Mouse (Mus musculus): ENCODE data around the gene Cerkl. TPM values are rescaled to one million over a fixed set of nuclear protein-coding genes. Genes with fewer than 3 reads are reported as not detected.

Gene Cerkl
- polyA plus RNA-seq, 1 experiment from 2014 or later, result 2.0 TPM

DNA sequence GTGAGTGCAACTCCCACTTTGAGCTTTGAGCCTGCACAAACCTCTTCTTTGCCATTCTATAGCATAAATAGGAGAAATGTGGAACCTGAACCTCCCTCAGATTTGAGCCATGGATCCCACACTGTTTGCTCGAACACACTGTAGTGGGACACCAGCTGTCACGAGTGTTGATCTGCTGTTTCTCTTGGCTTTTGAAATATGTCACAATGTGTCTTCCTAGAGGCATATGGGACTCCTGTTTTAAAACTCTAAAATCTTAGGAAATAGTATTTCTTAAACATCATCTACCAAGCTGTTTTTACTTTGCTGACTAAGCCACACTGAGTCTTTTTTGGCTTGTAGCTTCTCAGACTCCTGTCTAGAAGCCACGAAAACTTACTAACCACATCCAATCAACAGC lies 98.8 kb downstream of the Cerkl start:
- ATAC-seq (peak; percentile 48; the same call in 1 of the 2 replicates), DNase-seq (ENCODE audit: low spot score) (peak; percentile 40)
- Histone ChIP-seq H3K27ac (ENCODE audit: low read depth, low read length) (no peak overlapping the region), H3K4me2 (ENCODE audit: low read length) (no peak overlapping the region), H3K9ac (ENCODE audit: low read length) (no peak overlapping the region), H3K27me3 (replicated peaks; ENCODE audit: control insufficient read depth, insufficient read depth, low read length) (no peaks in the 10 kb centered on the region), H3K9me3 (replicated peaks; ENCODE audit: control insufficient read depth, low read length) (no peaks in the 10 kb centered on the region), H3K36me3 (ENCODE audit: control insufficient read depth, insufficient read depth, low read length) (no peaks in the 10 kb centered on the region), H3K4me1 (ENCODE audit: control insufficient read depth, insufficient read depth, low read length) (no peaks in the 10 kb centered on the region), H3K4me3 (ENCODE audit: low read depth, low read length) (no peak overlapping the region)
- 79% methylated on average over 3 of the region's 3 CpGs for WGBS

DNA sequence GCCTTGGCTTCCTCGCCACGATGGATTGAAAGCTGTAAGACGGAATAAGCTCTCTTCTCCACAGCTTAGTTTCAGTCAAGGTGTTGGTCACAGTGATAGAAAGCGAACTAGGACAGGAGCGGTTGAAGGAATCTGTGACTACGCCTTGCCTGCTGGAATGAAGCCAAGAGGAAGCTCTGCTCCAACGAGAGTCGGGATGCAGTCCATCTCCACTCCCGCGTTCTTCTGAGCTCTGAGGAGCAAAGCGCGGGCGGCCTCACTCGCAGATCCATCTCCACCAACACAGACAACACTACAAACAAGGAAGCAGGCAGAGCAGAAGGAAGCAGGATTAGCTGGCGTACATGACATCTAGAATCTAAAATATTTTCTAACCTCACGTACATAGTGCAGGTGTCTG lies 101.8 kb downstream of the Cerkl start:
- H3K4me1 ChIP-seq (ENCODE audit: control insufficient read depth, insufficient read depth, low read length), result peaks cover 10% of the 10 kb centered on the region
- H3K27ac ChIP-seq (ENCODE audit: low read depth, low read length), result no peak overlapping the region
- WGBS, result 93% methylated on average over 16 of the region's 16 CpGs
- H3K9ac ChIP-seq (ENCODE audit: low read length), result no peak overlapping the region
- no peak overlapping the region for H3K4me3 ChIP-seq (ENCODE audit: low read depth, low read length)
- no peak overlapping the region for H3K4me2 ChIP-seq (ENCODE audit: low read length)
- H3K36me3 ChIP-seq (ENCODE audit: control insufficient read depth, insufficient read depth, low read length), result no peaks in the 10 kb centered on the region
- DNase-seq (ENCODE audit: low spot score), result no peak
- H3K27me3 ChIP-seq (replicated peaks; ENCODE audit: control insufficient read depth, insufficient read depth, low read length), result no peaks in the 10 kb centered on the region
- H3K9me3 ChIP-seq (replicated peaks; ENCODE audit: control insufficient read depth, low read length), result no peaks in the 10 kb centered on the region
- ATAC-seq, result no peak

DNA sequence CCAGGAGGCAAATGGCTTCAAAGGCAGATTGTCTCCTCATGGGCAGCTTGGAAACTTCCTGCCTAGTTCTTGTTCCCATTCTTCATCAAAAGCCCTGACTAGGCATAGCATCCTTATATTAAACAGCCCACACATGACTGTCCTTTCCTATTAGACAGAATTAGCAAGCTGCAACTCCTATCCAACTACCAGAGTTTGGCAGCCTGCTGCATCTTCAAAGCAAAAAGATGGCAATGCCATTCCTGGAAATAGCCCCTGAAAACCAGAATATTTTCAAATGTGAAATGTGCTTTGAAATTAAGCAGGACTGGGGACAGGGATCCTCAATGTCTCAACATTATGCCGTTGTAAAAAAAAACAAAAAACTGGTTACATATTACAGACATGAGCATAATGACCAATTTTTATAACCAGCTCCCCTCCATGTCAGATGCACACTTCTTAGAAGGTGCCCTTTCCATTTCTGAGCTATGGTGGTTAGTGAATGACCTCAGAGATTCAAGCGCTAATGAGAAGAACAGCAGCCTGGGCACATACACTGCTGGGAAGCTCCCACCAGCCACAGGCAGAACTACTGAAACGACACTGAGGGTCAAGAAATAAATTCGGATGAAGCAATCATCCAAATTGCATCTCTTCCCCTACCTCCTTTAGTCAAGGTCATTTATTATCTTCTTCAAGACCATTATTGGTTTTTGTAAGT lies 104.3 kb downstream of the Cerkl start:
- Histone ChIP-seq H3K9me3 (replicated peaks; ENCODE audit: control insufficient read depth, low read length) (no peaks in the 10 kb centered on the region), H3K36me3 (ENCODE audit: control insufficient read depth, insufficient read depth, low read length) (no peaks in the 10 kb centered on the region), H3K4me3 (ENCODE audit: low read depth, low read length) (no peak overlapping the region), H3K27ac (ENCODE audit: low read depth, low read length) (peak overlapping the region; percentile 36; the same call in 1 of the 2 replicates), H3K27me3 (replicated peaks; ENCODE audit: control insufficient read depth, insufficient read depth, low read length) (no peaks in the 10 kb centered on the region), H3K4me1 (ENCODE audit: control insufficient read depth, insufficient read depth, low read length) (peaks cover 10% of the 10 kb centered on the region), H3K4me2 (ENCODE audit: low read length) (no peak overlapping the region), H3K9ac (ENCODE audit: low read length) (no peak overlapping the region)
- ATAC-seq (peak; percentile 44), DNase-seq (ENCODE audit: low spot score) (no peak)
- WGBS, result 69% methylated on average over 4 of the region's 4 CpGs

DNA sequence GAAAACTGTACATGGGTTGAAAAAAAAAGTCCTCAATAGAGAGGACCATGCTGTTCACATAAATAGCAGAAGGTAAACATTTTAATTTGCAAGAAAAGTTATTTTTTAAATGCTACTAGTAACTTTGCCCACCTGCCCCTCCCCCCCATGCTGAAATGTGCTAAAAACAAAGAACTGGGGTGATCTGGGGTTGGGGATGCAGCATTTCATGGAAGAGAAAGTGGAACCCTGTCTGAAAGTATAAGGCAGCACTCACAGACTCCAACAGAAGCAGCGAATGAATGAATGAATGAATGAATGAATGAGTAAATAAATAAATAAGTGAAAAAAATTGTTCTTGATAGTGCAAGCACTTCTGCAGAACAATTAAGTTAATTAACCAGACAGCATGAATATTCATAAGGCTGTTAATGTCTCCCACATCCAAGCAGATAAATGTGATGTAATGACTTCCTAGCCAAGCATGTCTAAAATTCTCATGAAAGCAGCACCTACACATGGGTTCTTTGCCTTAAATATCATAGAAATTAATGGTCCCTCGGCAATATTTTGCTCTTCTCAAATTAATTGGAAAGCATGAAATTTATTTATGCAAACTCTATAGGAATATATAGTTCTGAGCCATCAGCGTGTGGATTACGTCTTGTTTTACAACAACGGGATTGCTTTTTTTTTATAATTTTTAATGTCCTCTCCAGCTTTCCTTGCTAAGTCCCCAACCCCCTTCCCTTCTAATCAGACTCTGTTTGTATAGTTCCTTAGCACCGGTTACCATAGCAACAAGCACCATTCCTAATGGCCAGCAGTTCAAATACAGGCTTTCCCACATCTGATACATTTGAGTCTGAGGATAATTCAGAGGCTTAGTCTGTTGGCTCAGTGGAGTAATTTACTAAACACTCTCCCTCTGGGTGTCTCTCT lies 105.1 kb downstream of the Cerkl start:
- ATAC-seq (peak; percentile 88), DNase-seq (ENCODE audit: low spot score) (peak; percentile 85)
- Histone ChIP-seq H3K9ac (ENCODE audit: low read length) (no peak overlapping the region), H3K9me3 (replicated peaks; ENCODE audit: control insufficient read depth, low read length) (no peaks in the 10 kb centered on the region), H3K4me3 (ENCODE audit: low read depth, low read length) (no peak overlapping the region), H3K36me3 (ENCODE audit: control insufficient read depth, insufficient read depth, low read length) (no peaks in the 10 kb centered on the region), H3K4me2 (ENCODE audit: low read length) (no peak overlapping the region), H3K27me3 (replicated peaks; ENCODE audit: control insufficient read depth, insufficient read depth, low read length) (no peaks in the 10 kb centered on the region), H3K4me1 (ENCODE audit: control insufficient read depth, insufficient read depth, low read length) (peaks cover 10% of the 10 kb centered on the region), H3K27ac (ENCODE audit: low read depth, low read length) (peak overlapping the region; percentile 36; the same call in 1 of the 2 replicates)
- WGBS, result 37% methylated on average over 6 of the region's 6 CpGs

DNA sequence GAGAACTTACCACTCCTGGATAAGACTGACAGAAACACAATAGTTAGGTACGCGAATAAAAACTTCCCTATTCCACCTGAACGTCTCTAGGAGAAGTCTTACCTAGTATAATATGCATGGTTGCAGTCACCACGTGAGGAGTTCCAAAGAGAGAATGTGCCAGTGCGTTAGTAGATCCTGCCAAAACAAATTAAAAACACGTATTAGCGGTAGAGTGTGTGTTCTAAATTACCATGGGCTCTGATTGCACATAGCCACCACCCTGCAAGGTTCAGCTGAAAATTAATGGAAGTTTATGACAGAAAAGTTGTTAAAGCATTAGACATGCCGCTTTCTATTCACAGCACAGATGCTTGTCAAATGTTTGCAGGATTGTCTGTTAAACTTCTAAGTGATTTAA lies 113.5 kb downstream of the Cerkl start:
- no peaks in the 10 kb centered on the region for H3K36me3 ChIP-seq (ENCODE audit: control insufficient read depth, insufficient read depth, low read length)
- no peak overlapping the region for H3K4me2 ChIP-seq (ENCODE audit: low read length)
- no peak overlapping the region for H3K4me3 ChIP-seq (ENCODE audit: low read depth, low read length)
- no peaks in the 10 kb centered on the region for H3K9me3 ChIP-seq (replicated peaks; ENCODE audit: control insufficient read depth, low read length)
- 74% methylated on average over 8 of the region's 8 CpGs for WGBS
- DNase-seq (ENCODE audit: low spot score) (peak; percentile 33), ATAC-seq (no peak)
- no peak overlapping the region for H3K27ac ChIP-seq (ENCODE audit: low read depth, low read length)
- no peaks in the 10 kb centered on the region for H3K27me3 ChIP-seq (replicated peaks; ENCODE audit: control insufficient read depth, insufficient read depth, low read length)
- H3K9ac ChIP-seq (ENCODE audit: low read length), result no peak overlapping the region
- no peaks in the 10 kb centered on the region for H3K4me1 ChIP-seq (ENCODE audit: control insufficient read depth, insufficient read depth, low read length)

DNA sequence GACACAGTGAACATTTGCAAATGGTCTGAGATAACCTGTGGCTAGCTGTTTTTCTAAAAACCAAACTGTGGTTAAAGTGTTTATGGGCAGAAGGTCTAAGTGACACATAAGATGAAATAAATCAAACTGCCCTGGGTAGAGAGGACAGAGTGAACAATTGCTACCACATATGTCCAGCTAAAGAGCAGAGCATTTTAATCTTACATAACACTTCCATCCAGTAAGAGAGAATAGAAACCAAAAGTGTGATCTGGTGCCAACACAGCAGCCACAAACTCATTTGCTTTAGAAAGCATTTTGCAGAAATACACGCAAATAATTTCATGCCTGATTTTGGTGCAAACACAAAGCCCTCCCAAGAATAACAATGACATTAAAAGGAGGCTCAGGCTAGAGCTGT lies 117.6 kb downstream of the Cerkl start:
- 63% methylated on average over 1 of the region's 1 CpGs for WGBS
- Histone ChIP-seq H3K36me3 (ENCODE audit: control insufficient read depth, insufficient read depth, low read length) (no peaks in the 10 kb centered on the region), H3K9ac (ENCODE audit: low read length) (no peak overlapping the region), H3K4me2 (ENCODE audit: low read length) (no peak overlapping the region), H3K27ac (ENCODE audit: low read depth, low read length) (no peak overlapping the region), H3K27me3 (replicated peaks; ENCODE audit: control insufficient read depth, insufficient read depth, low read length) (no peaks in the 10 kb centered on the region), H3K9me3 (replicated peaks; ENCODE audit: control insufficient read depth, low read length) (no peaks in the 10 kb centered on the region), H3K4me1 (ENCODE audit: control insufficient read depth, insufficient read depth, low read length) (no peaks in the 10 kb centered on the region), H3K4me3 (ENCODE audit: low read depth, low read length) (no peak overlapping the region)
- no peak for DNase-seq (ENCODE audit: low spot score)
- ATAC-seq, result no peak

DNA sequence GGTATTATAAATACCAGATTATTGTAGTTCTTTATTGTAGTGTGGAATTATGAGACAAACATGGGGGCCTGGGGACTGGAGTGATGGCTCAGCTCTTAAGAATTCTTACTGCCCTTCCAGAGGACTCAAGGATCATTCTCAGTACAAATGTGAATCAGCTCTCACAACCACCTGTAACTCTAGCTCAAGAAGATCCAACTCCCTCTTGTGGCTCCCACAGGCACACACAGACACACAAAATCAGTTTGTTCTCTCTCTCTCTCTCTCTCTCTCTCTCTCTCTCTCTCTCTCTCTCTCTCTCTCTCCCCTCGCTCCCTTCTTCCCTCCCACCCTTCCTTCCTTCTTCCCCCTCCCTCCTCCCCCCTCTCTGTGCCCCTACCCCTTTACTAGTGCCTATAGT lies 120.4 kb downstream of the Cerkl start:
- Histone ChIP-seq H3K36me3 (ENCODE audit: control insufficient read depth, insufficient read depth, low read length) (no peaks in the 10 kb centered on the region), H3K4me3 (ENCODE audit: low read depth, low read length) (no peak overlapping the region), H3K9ac (ENCODE audit: low read length) (no peak overlapping the region), H3K27me3 (replicated peaks; ENCODE audit: control insufficient read depth, insufficient read depth, low read length) (no peaks in the 10 kb centered on the region), H3K9me3 (replicated peaks; ENCODE audit: control insufficient read depth, low read length) (no peaks in the 10 kb centered on the region), H3K4me2 (ENCODE audit: low read length) (no peak overlapping the region), H3K4me1 (ENCODE audit: control insufficient read depth, insufficient read depth, low read length) (no peaks in the 10 kb centered on the region), H3K27ac (ENCODE audit: low read depth, low read length) (no peak overlapping the region)
- DNase-seq (ENCODE audit: low spot score) (no peak), ATAC-seq (no peak)
- 60% methylated on average over 1 of the region's 1 CpGs for WGBS

DNA sequence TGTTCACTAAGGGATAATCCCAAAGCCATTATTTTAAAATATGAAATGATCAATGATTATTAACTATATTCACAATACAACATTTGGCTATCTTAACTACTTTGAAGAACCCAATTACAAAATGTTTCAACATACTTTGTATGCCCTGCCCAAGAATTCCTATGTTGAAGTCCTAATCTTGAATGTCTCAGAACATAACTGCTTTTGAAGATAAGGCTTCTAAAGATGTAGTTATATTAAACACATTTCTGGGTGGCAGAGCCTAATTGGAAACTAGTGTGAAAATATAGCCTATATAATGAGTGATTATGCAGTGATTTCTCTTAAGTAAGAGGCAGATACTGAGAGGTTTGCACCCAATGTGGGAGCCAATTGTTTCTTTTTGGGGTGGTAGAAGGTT lies 121.9 kb downstream of the Cerkl start:
- Histone ChIP-seq H3K4me3 (ENCODE audit: low read depth, low read length) (no peak overlapping the region), H3K36me3 (ENCODE audit: control insufficient read depth, insufficient read depth, low read length) (no peaks in the 10 kb centered on the region), H3K9me3 (replicated peaks; ENCODE audit: control insufficient read depth, low read length) (no peaks in the 10 kb centered on the region), H3K4me1 (ENCODE audit: control insufficient read depth, insufficient read depth, low read length) (no peaks in the 10 kb centered on the region), H3K27me3 (replicated peaks; ENCODE audit: control insufficient read depth, insufficient read depth, low read length) (no peaks in the 10 kb centered on the region), H3K4me2 (ENCODE audit: low read length) (no peak overlapping the region), H3K27ac (ENCODE audit: low read depth, low read length) (no peak overlapping the region), H3K9ac (ENCODE audit: low read length) (no peak overlapping the region)
- DNase-seq (ENCODE audit: low spot score) (no peak), ATAC-seq (no peak)

DNA sequence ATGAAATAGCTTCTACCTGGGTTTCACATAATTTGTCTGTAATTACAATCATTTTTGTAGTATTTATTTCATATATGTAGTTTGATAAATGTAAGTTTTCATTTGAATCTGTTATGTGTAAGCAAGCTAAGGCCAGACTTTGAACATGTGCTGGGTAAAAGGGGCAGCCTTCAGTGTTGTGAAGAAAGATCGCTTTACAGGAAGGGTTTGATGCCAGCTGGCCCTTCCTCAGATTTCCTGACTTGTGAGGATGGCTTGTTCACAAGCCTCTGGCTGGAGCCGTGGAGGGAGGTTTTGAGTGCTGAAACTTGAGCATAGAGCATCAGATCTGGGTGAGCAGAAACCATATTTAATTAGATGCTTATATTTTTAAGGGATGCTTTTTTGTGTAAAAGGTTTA lies 128.5 kb downstream of the Cerkl start:
- H3K4me3 ChIP-seq (ENCODE audit: low read depth, low read length), result no peak overlapping the region

More for the DNA sequence above, 128.5 kb downstream of the Cerkl start:
- Histone ChIP-seq H3K4me2 (ENCODE audit: low read length) (no peak overlapping the region), H3K36me3 (ENCODE audit: control insufficient read depth, insufficient read depth, low read length) (no peaks in the 10 kb centered on the region), H3K27me3 (replicated peaks; ENCODE audit: control insufficient read depth, insufficient read depth, low read length) (no peaks in the 10 kb centered on the region), H3K9ac (ENCODE audit: low read length) (no peak overlapping the region), H3K9me3 (replicated peaks; ENCODE audit: control insufficient read depth, low read length) (no peaks in the 10 kb centered on the region), H3K4me1 (ENCODE audit: control insufficient read depth, insufficient read depth, low read length) (no peaks in the 10 kb centered on the region), H3K27ac (ENCODE audit: low read depth, low read length) (no peak overlapping the region)
- DNase-seq (ENCODE audit: low spot score) (peak; percentile 23), ATAC-seq (no peak)
- WGBS, result 65% methylated on average over 2 of the region's 2 CpGs
